Mouse (Mus musculus): ENCODE measurements around the gene Chrne.

DNA sequence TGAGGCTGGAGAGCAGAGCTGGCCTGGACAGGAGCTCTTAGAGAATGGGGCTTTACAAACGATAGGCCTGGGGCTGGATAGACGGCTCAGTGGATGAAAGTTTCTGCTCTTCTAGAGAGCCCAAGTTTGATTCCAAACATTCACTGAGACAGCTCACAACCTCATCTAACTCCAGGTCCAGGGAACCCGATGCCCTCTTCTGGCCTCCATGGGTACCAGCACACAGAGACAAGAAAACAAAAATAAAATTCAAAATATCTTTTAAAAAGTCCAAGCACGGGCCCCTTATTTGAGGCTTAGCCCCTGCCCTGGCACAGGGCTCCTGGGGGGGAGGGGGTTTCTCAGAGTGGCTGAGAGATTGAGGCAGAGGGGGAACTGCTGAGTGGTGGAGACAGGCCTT, 8.3 kb downstream of the Chrne start:
- TF ChIP-seq POLR2A (IDR thresholded peaks at IDR 0.05; ENCODE audit: low read depth, low read length) = no peak
- TF ChIP-seq CTCF (IDR thresholded peaks at IDR 0.05; ENCODE audit: extremely low read depth, insufficient read length, insufficient replicate concordance, low read depth, low read length) = peak; percentile 17; the same call in 1 of the 2 replicates
